Mouse (Mus musculus) cerebellum, adult 11-12 months (tissue): ENCODE measurements around the gene Ccdc32.

Experiments used
- DNase-seq: peaks from one replicate; pipeline ENCODE4 v3.0.0; 2022

The Ccdc32 gene

GRCm38 (mm10) chr2:119014989-119015388, 14.2 kb downstream of the Ccdc32 start:
- no peak for DNase-seq

GRCm38 (mm10) chr2:119009376-119009775, 19.8 kb downstream of the Ccdc32 start:
- no peak for DNase-seq

- no peak for DNase-seq
These were observed 22.3 kb downstream of the Ccdc32 start for GRCm38 (mm10) chr2:119006886-119007285.

- DNase-seq, result no peak
These were observed 30.1 kb downstream of the Ccdc32 start for GRCm38 (mm10) chr2:118999025-118999639.

- no peak for DNase-seq
These were observed 30.9 kb downstream of the Ccdc32 start for GRCm38 (mm10) chr2:118998115-118998866.

- no peak for DNase-seq
These were observed 32.4 kb downstream of the Ccdc32 start for GRCm38 (mm10) chr2:118996798-118997105.

- no peak for DNase-seq
These were observed 33.0 kb downstream of the Ccdc32 start for GRCm38 (mm10) chr2:118995919-118996797.

- no peak for DNase-seq
These were observed 33.7 kb downstream of the Ccdc32 start for GRCm38 (mm10) chr2:118995490-118995889.

- no peak for DNase-seq
These were observed 45.4 kb downstream of the Ccdc32 start for GRCm38 (mm10) chr2:118983812-118984211.

GRCm38 (mm10) chr2:118980841-118981240, 48.4 kb downstream of the Ccdc32 start:
- DNase-seq, result no peak

- peak; percentile 15 for DNase-seq
These were observed 51.1 kb downstream of the Ccdc32 start for GRCm38 (mm10) chr2:118978064-118978463.

GRCm38 (mm10) chr2:118976941-118977340, 52.3 kb downstream of the Ccdc32 start:
- DNase-seq, result no peak

GRCm38 (mm10) chr2:118976282-118976929, 52.8 kb downstream of the Ccdc32 start:
- peak; percentile 89 for DNase-seq

GRCm38 (mm10) chr2:118975855-118976254, 53.3 kb downstream of the Ccdc32 start:
- DNase-seq, result no peak

- peak; percentile 80 for DNase-seq
These were observed 56.4 kb downstream of the Ccdc32 start for GRCm38 (mm10) chr2:118972687-118973376.

GRCm38 (mm10) chr2:118972048-118972447, 57.1 kb downstream of the Ccdc32 start:
- no peak for DNase-seq

- DNase-seq, result no peak
These were observed 59.5 kb downstream of the Ccdc32 start for GRCm38 (mm10) chr2:118969585-118970147.
